Mouse (Mus musculus) WW6 (cell line): ENCODE data around the gene Ercc6l2.

Source experiments
- DNase-seq: peaks from one replicate; pipeline ENCODE4 v3.0.0-alpha.2; 2013; ENCODE audit warnings: low read depth, low spot score

Ercc6l2 gene

DNA sequence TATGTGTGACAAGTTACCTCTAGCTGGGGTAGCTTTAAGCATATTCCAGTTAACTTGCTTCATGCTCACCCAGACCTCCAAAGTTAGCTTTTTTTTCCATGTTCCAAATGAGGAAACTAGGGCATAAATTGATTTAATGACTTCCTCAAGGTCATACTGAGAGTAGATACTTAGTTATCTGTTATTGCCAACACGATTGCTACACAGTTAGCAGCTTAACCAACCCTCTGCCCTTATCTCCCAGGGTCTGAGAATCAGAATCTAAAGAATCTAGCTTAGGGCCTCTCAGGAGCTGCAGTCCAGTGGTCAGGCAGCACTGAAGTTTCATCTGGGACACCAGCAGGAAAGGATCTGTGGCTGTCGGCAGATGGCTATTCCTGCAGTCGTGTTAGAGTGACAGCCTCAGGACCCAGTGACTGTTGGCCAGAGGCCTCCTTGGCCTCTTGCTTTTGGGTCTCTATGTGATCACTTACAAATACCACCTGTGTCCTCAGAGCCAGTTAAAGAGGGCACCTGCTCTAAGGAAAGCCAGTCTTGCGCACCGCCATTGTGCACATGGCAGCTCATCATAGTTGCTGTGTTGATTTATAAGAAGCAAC lies 115.0 kb downstream of the Ercc6l2 start:
- no peak for DNase-seq

DNA sequence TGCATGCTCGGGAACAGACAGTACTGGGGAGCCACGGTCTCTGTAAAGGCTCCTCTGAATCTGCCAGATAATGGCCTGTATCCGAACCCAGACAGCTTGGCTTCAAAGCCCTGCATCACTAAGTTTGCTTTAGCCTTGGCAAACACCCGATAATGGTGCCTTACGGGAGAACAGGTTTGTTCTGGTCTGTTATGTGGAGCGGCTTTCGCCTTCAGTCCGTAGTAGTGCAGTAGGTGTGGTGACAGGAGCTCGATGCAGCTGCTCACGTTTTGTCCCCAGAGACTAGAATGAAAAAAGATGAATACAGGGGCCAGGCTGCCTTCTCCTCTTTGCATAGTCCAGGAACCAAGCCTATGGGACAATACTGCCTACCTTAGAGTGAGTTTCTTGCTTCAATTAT lies 115.5 kb downstream of the Ercc6l2 start:
- no peak for DNase-seq

DNA sequence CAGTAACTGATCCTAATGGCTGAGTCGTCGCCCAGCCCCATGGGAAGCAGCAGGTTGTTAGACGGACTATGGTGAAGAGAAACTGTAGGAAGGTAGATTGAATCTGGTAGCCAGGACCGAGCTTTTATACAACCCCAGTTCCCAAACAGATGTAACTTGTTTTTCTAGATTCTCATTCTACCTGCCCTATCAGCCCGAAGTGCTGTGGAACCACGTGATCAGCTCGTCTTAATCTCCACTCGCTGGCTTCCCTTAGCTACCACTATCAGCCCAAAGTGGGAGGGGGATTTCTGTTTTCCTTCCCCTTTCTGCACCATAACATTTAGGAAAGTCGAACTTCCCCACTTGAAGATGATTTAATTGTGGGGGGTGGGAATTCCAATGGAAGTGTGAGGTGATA lies 121.3 kb downstream of the Ercc6l2 start:
- DNase-seq: no peak

DNA sequence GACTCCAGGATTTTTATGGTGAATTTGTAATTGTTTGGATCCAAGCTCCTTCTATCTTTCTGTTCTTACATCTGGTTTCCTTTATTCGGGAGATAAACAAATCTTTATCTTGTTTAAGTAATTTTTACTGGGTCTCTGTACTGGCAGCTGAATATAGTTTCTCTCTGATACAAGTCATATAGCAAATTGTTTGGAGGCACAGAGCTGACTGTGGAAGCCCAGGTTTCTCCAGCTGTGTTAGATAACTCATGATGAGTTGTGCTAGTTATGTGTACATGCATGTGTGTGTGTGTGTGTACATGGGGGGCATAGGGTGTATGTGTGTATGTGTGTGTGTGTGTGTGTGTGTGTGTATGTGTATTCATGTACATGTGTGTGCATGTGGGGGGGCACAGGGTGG lies 125.2 kb downstream of the Ercc6l2 start:
- DNase-seq: no peak

DNA sequence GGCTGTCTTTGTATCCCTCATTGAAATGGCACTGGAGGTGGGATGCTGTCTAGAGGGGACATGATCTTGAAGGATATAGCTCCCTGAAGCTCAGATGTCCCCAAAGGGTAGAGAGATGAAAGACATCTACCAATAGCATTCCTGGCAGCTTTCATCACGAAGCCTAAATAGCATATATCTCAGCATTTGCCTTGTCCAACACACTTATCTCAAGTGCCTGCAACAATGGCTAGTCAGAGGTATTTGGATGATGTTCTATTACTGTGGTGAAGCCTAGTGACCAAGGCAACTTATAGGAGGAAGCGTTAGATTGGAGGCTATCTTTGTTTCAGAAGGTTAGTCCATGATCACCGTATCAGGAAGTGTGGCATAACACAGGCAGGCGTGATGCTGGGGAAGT lies 126.1 kb downstream of the Ercc6l2 start:
- DNase-seq: no peak

DNA sequence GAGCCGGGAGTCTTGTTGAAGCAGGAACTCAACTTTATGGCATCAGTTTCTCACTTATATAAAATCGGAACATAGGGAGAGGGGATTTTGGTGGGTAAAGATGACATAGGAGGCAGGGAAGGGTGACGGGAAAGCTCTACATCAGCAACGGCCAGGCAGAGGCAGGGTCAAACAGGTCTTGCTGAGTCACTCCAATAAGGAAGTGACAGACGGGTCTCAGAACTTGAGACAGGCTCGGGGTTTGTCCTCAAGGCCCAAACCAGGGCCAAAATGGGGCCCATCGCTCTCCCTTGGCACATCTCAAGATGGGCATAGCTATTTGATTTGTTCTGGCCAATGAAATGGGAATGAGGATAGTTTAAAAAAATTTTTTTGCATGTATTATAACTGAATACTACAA lies 128.6 kb downstream of the Ercc6l2 start:
- no peak for DNase-seq

DNA sequence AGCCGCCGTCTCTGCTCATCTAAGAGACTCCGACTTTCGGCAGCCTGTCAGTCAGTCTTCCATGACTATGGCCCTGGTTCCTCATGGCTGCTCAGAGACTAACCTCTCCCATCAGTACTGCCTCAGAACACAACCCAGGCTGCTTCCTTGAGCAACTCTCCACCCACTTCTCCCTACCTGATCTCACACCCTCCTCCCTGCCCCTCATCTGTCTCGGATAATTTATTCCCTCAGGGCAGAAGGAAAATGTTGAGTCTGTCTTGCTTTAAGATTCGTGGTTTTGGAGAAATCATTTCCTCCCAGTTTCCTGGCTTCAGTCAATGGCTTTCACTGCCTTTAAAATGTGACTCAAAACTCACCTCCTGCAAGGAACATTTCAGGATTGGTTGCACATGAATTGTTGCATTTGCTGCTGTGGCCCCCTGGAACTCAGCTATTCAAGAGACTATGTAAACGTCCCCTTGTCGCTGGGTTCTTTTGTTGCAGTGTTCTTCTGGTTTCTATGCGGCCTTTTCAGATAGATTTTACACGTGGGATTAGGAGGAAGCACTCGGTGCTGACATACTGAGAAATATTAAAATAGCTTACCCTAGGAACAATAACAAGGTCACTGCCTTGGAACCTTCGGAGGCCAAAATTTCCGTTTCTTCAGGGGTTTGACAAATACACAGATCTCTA lies 129.4 kb downstream of the Ercc6l2 start:
- no peak for DNase-seq
